Mouse (Mus musculus) thymus, adult 2 months (tissue): Measurements from ENCODE around the gene Gna12.

Source experiments
- CTCF ChIP-seq: fragments of 200-500 bp; IDR thresholded peaks from 2 replicates; pipeline ENCODE4 v1.5.1; 2012; ENCODE audit warnings: mild to moderate bottlenecking, control low read depth, low read length, moderate library complexity, borderline replicate concordance; ENCODE audit not compliant: control insufficient read depth, poor library complexity, insufficient read depth; ENCODE audit errors: extremely low read depth
- POLR2A ChIP-seq: fragments of 200-500 bp; IDR thresholded peaks from 2 replicates; pipeline ENCODE4 v1.6.1; 2012; ENCODE audit warnings: mild to moderate bottlenecking, low read length, control low read depth, moderate library complexity; ENCODE audit not compliant: control insufficient read depth, poor library complexity, insufficient read depth; ENCODE audit errors: extremely low read depth

DNA sequence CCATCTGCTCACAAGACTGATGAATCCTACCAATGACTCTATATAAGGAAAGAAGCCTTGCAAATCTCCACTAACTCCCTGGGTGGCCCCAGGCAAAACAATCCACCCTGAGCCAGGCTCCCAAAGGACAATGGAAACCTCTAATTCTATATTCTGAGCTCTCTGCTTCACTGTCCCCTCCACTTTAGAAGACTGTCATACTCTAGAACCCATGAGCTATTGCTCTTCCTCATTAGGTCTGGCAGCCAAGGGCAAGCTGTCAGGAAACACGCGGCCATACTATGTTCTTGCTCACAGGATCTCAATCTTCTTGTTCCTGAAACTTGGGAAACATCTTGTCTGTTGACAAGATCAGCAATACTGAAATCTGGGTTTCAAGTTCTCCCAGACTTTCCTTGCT is 24.0 kb downstream of the Gna12 start:
- TF ChIP-seq POLR2A: no peak
- TF ChIP-seq CTCF: no peak
